Mouse (Mus musculus) embryonic facial prominence, embryonic 15.5 days (tissue): ENCODE measurements around the gene Fntb. TPM values are rescaled to one million over a fixed set of nuclear protein-coding genes. Genes with fewer than 3 reads are reported as not detected.

Experiments used
- ATAC-seq: fragments of 200-750 bp; cut with Nextera tagmentation; 2 replicates; pipeline ENCODE4 v1.8.0; 2017; ENCODE audit warnings: low read depth, moderate TSS enrichment; ENCODE audit not compliant: insufficient number of reproducible peaks, low FRiP score, low TSS enrichment
- H3K27ac ChIP-seq: fragments of 300-500 bp; sonication (generic); replicated peaks from 2 replicates; pipeline ENCODE4 v1.5.1; 2015; ENCODE audit warnings: mild to moderate bottlenecking, inconsistent platforms
- H3K27me3 ChIP-seq: fragments of 300-500 bp; sonication (generic); 2 replicates; pipeline ENCODE4 v1.6.1; 2015; ENCODE audit warnings: inconsistent platforms
- H3K36me3 ChIP-seq: fragments of 300-500 bp; sonication (generic); 2 replicates; pipeline ENCODE4 v1.6.1; 2015; ENCODE audit warnings: mild to moderate bottlenecking, inconsistent platforms
- H3K4me1 ChIP-seq: fragments of 300-500 bp; sonication (generic); 2 replicates; pipeline ENCODE4 v1.6.1; 2015; ENCODE audit warnings: inconsistent platforms
- H3K4me2 ChIP-seq: fragments of 300-500 bp; sonication (generic); replicated peaks from 2 replicates; pipeline ENCODE4 v1.6.1; 2015; ENCODE audit warnings: mild to moderate bottlenecking, inconsistent platforms
- H3K4me3 ChIP-seq: fragments of 300-500 bp; sonication (generic); replicated peaks from 2 replicates; pipeline ENCODE4 v1.5.1; 2015; ENCODE audit warnings: mild to moderate bottlenecking, inconsistent platforms
- H3K9ac ChIP-seq: fragments of 300-500 bp; sonication (generic); 2 replicates; pipeline ENCODE4 v1.6.1; 2015; ENCODE audit warnings: inconsistent platforms
- H3K9me3 ChIP-seq: fragments of 300-500 bp; sonication (generic); replicated peaks from 2 replicates; pipeline ENCODE4 v1.6.1; 2016; ENCODE audit warnings: inconsistent platforms
- WGBS: fragments of 180-500 bp; shearing (Covaris S2); methylation state at CpG from one replicate; pipeline ENCODE4 v1.1.7; 2015; 5-methylcytosine and 5-hydroxymethylcytosine counted together
- polyA plus RNA-seq: library from polyadenylated mRNA; unstranded; fragments of >200 nt; fragmentation: Nextera tagmentation; extraction: Ambion mirVana; gene quantifications from 2 replicates; pipeline ENCODE4 v1.2.1, GENCODE M21; 2015

Gene Fntb
- polyA plus RNA-seq, 1 experiment from 2014 or later, result 47.1 TPM

DNA sequence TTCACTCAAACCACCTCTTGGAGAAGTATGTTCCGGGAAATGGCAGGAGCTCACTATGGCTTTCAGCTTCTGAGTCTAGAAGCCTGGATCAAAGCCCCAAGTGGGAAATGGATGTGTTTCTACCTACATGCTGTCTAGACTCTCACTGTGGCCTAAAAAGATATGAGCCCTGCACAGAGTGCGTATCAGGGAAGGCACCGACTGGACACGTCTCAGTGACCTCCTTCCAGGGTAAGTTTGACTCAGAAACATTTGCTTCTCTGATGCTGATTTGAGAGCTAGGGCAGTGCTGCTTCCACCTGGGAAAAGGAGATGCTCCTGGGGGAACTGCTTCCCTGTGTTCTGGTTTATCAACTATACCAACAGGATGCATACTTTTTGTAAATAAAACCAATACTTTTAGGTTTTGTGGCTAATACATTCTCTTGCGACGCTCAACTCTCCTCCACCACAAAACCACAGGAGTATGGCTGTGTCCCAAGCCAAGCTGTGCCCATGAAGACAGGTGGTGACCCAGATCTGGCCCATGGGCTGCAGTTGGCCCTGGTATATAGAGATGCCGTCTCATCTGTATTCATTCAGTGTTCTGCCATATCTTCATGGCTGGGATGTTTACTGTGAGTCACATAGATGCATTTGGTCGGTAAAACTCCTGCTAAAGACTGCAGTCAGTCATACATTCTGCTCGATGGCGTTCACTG, 159.7 kb downstream of the Fntb start:
- H3K36me3 ChIP-seq, result peaks cover 6% of the 10 kb centered on the region
- no peak overlapping the region for H3K9ac ChIP-seq
- no peak for ATAC-seq
- no peaks in the 10 kb centered on the region for H3K27me3 ChIP-seq
- no peak overlapping the region for H3K4me2 ChIP-seq
- 86% methylated on average over 10 of the region's 10 CpGs for WGBS
- H3K4me1 ChIP-seq, result no peaks in the 10 kb centered on the region
- H3K4me3 ChIP-seq, result no peak overlapping the region
- H3K9me3 ChIP-seq, result no peaks in the 10 kb centered on the region
- no peak overlapping the region for H3K27ac ChIP-seq

DNA sequence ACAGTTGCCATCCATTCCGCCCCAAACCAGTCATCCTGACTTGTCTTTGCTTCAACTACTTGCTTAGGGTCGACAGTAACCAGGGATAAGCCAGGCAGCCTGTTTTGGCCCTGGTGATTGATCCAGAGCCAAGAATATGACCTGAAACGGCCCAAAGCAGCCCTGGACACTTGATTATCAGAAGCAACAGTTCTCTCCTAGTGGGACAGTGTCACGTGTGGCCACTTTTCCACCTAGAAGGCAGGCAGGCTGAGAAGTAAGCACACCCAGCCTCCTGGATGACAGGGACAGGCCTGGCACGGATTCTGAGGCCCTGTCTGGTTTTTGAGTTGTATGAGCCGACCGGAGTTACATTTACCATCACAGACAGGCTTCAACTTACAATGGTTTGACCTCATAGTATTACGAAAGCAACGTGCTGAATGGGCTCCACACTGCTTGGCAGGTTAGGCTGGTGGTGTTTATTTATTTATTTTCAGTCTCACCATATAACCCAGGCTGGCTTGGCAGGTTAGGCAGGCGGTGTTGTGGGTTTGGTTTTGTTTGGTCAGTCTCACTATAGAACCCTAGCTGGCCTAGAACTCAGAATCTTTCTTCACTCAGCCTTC, 161.1 kb downstream of the Fntb start:
- Histone ChIP-seq H3K36me3 (no peaks in the 10 kb centered on the region), H3K27me3 (no peaks in the 10 kb centered on the region), H3K4me3 (no peak overlapping the region), H3K9me3 (no peaks in the 10 kb centered on the region), H3K9ac (no peak overlapping the region), H3K4me1 (no peaks in the 10 kb centered on the region), H3K4me2 (no peak overlapping the region), H3K27ac (no peak overlapping the region)
- ATAC-seq, result no peak
- 73% methylated on average over 10 of the region's 10 CpGs for WGBS

DNA sequence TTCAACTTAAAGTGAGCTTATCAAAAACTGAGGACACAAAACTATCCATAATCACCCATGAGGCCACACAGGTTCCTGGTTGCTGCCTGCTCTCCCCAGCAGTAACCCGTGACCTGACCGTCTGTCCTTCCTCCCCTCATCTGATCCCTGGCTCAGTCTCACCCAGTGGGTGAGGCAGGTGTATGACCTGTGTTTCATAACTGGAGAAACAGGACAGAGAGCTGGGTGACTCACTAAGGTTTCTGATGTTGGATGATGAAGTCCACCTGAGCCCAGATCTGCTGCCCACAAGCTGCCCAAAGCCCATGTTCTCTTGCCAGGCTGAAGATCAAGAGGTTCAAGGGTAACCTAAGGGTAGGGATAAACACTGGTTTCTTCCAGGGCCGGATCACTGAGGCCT, 161.6 kb downstream of the Fntb start:
- no peak for ATAC-seq
- Histone ChIP-seq H3K4me2 (no peak overlapping the region), H3K9ac (no peak overlapping the region), H3K36me3 (0 out of 2 replicates have a peak, but pooled peaks cover 4% of the 10 kb centered on the region), H3K9me3 (no peaks in the 10 kb centered on the region), H3K4me3 (no peak overlapping the region), H3K27ac (0 out of 2 replicates have a peak overlapping the region, but pooled peaks have one; percentile 40), H3K4me1 (no peaks in the 10 kb centered on the region), H3K27me3 (no peaks in the 10 kb centered on the region)
- WGBS, result 80% methylated on average over 3 of the region's 3 CpGs

- 0 out of 2 replicates have a peak, but pooled peaks cover 8% of the 10 kb centered on the region for H3K36me3 ChIP-seq
- H3K9ac ChIP-seq, result no peak overlapping the region
- H3K27ac ChIP-seq, result 0 out of 2 replicates have a peak overlapping the region, but pooled peaks have one; percentile 40
- H3K27me3 ChIP-seq, result no peaks in the 10 kb centered on the region
- no peak overlapping the region for H3K4me2 ChIP-seq
- ATAC-seq, result no peak
- no peaks in the 10 kb centered on the region for H3K9me3 ChIP-seq
- WGBS, result 62% methylated on average over 10 of the region's 10 CpGs
- no peak overlapping the region for H3K4me3 ChIP-seq
- H3K4me1 ChIP-seq, result no peaks in the 10 kb centered on the region
Observed at GRCm38 (mm10) chr12:76927539-76927938, 162.2 kb downstream of the Fntb start.

- no peak overlapping the region for H3K4me2 ChIP-seq
Observed at GRCm38 (mm10) chr12:76930177-76930576, 164.8 kb downstream of the Fntb start.

DNA sequence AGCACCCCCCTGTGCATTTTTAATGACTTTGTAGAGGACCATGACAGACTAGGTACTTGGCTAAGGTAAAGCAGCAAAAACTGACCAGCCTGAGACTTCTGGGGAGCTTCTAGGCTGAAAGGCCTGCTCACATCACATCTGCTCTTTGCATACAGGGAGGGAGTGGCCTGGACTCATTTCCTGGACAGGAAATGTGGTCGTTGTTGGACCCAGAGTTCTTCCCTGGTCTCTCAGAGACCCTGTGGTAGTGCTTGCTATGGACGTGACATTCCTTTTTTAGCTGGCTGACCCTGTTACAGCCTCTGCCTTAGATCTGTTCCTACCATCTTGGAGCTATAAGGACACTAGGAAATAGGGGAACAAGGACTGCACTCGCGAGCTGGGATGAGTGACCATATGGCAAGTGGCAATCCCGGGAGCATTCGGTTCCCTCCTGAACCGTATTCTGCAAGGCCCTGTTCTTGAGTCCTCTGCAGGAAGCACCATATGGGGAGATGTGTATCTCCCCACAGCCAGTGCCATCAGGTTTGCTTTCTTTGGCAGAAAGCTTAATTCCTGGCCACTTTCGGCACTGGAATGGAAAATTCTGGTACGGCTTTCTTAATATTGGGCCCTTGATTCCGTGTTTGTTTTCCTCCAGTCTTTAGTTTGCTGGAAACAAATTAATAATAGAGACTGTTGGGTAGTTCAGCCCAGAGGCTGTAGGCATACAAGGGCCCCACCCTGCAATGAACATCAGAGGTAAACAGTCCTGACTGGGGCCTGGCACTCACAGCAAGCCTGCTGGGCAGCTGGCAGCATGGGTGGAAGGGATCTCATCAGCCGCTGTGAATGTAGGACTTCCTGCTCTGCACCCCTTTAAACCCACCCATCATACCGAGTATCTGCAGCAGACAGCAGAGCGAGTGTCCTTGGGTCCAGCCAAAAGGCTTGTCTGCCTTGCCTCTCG, 166.6 kb downstream of the Fntb start:
- no peaks in the 10 kb centered on the region for H3K27me3 ChIP-seq
- H3K4me2 ChIP-seq, result no peak overlapping the region
- WGBS, result 75% methylated on average over 14 of the region's 14 CpGs
- no peak overlapping the region for H3K4me3 ChIP-seq
- H3K9ac ChIP-seq, result no peak overlapping the region
- H3K27ac ChIP-seq, result 0 out of 2 replicates have a peak overlapping the region, but pooled peaks have one; percentile 17
- ATAC-seq, result no peak
- no peaks in the 10 kb centered on the region for H3K9me3 ChIP-seq
- peaks cover 31% of the 10 kb centered on the region for H3K36me3 ChIP-seq
- H3K4me1 ChIP-seq, result no peaks in the 10 kb centered on the region

More at GRCm38 (mm10) chr12:76930177-76930576, 164.8 kb downstream of the Fntb start:
- Histone ChIP-seq H3K27ac (no peak overlapping the region), H3K9me3 (no peaks in the 10 kb centered on the region), H3K9ac (no peak overlapping the region), H3K4me1 (no peaks in the 10 kb centered on the region), H3K36me3 (0 out of 2 replicates have a peak, but pooled peaks cover 14% of the 10 kb centered on the region), H3K27me3 (no peaks in the 10 kb centered on the region), H3K4me3 (no peak overlapping the region)
- WGBS, result 74% methylated on average over 6 of the region's 6 CpGs
- no peak for ATAC-seq

DNA sequence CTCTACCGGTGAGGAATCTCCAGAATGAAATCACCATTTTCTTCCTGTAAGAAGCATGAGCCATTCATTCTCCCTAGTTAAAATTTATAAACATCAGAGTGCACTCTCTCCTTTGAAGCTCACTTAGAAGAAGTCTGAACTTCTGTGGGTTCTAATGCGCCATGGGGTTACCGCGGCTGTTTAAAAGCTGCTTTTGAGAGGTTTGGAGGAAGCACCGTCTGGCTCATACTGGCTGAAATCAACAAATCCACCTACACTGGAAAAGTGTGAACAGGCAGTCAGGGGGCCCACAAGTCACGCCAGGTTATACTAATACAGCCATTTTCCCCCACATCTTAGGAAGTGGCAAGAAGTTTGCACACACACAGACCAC, 167.3 kb downstream of the Fntb start:
- no peak for ATAC-seq
- no peak overlapping the region for H3K9ac ChIP-seq

DNA sequence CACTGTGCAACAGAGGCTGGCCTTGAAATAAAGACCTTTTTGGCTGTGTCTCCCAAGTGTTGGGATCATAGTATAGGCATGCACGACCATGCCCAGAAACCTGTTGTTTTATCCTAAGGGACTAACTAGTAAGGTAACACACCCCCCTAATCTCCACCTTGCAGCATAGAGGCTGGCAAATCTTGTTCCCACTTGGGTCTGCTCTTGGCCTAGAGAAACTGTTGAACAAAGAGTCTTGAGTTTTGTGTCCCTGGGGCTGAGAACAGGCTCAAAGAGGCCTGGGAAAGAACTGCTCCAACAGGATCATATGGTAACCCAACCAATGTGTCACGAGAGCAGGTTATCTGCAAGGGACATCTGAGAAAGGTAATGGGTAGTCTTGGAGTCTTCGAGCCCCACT, 169.0 kb downstream of the Fntb start:
- peaks cover 52% of the 10 kb centered on the region for H3K36me3 ChIP-seq
- no peak overlapping the region for H3K27ac ChIP-seq
- H3K9me3 ChIP-seq, result no peaks in the 10 kb centered on the region
- no peak overlapping the region for H3K4me3 ChIP-seq
- H3K9ac ChIP-seq, result no peak overlapping the region
- no peak overlapping the region for H3K4me2 ChIP-seq
- H3K27me3 ChIP-seq, result no peaks in the 10 kb centered on the region
- no peaks in the 10 kb centered on the region for H3K4me1 ChIP-seq
- WGBS, result 81% methylated on average over 3 of the region's 3 CpGs
- no peak for ATAC-seq

More for the DNA sequence above, 167.3 kb downstream of the Fntb start:
- H3K4me1 ChIP-seq, result no peaks in the 10 kb centered on the region
- 78% methylated on average over 6 of the region's 6 CpGs for WGBS
- no peak overlapping the region for H3K4me3 ChIP-seq
- H3K27ac ChIP-seq, result 0 out of 2 replicates have a peak overlapping the region, but pooled peaks have one; percentile 17
- no peaks in the 10 kb centered on the region for H3K9me3 ChIP-seq
- no peak overlapping the region for H3K4me2 ChIP-seq
- H3K36me3 ChIP-seq, result peaks cover 36% of the 10 kb centered on the region
- no peaks in the 10 kb centered on the region for H3K27me3 ChIP-seq

DNA sequence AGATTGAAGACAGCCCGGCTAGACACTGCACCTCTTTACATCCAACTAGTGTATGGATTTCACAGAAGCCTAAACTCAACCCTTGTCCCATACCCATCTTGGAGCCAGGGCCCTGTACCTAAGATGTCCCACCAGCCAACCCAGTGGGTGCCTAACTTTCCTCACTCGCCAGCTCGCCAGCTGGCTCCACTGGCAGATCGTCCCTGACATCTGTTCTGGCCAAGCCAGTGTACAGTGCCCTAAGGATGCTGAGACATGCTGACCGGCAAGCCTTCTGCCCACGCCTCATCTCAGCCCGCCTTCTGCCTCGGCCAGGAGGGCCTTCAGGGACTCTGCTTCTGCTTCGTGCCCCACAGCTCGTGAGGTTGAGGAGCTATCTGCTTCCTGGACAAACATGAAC, 170.8 kb downstream of the Fntb start:
- no peak overlapping the region for H3K4me3 ChIP-seq
- no peaks in the 10 kb centered on the region for H3K9me3 ChIP-seq
- H3K4me2 ChIP-seq, result no peak overlapping the region
- H3K27ac ChIP-seq, result no peak overlapping the region
- no peaks in the 10 kb centered on the region for H3K4me1 ChIP-seq
- no peaks in the 10 kb centered on the region for H3K27me3 ChIP-seq
- H3K9ac ChIP-seq, result no peak overlapping the region
- WGBS, result 89% methylated on average over 10 of the region's 10 CpGs
- ATAC-seq, result no peak
- H3K36me3 ChIP-seq, result peaks cover 70% of the 10 kb centered on the region

DNA sequence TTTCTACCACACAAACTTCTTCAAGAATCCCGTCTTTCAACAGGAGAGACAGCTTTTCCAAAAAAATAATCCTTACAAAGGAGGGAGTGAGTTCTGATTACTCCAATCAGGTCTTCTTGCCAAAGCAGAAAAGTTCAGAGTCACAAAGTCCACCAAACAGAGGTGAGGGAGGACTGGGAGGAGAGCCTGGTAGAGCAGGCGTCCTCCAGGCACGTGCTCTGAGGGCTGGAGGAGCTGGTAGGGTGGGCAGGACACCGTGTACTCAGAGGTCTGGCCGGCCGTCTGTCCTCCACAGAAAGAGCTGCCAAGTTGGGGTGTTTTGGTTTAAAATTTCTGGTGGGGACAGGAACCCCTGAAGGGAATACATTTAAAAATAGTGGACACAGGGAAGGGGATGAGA, 172.6 kb downstream of the Fntb start:
- peaks cover 79% of the 10 kb centered on the region for H3K36me3 ChIP-seq
- 92% methylated on average over 6 of the region's 6 CpGs for WGBS
- ATAC-seq, result no peak
- no peaks in the 10 kb centered on the region for H3K27me3 ChIP-seq
- no peak overlapping the region for H3K4me2 ChIP-seq
- H3K9ac ChIP-seq, result no peak overlapping the region
- H3K4me1 ChIP-seq, result no peaks in the 10 kb centered on the region
- H3K9me3 ChIP-seq, result no peaks in the 10 kb centered on the region
- H3K4me3 ChIP-seq, result no peak overlapping the region
- no peak overlapping the region for H3K27ac ChIP-seq

GRCm38 (mm10) chr12:76941524-76941923, 176.1 kb downstream of the Fntb start:
- Histone ChIP-seq H3K27me3 (no peaks in the 10 kb centered on the region), H3K36me3 (peaks cover 94% of the 10 kb centered on the region), H3K4me3 (no peak overlapping the region), H3K4me1 (no peaks in the 10 kb centered on the region), H3K4me2 (no peak overlapping the region), H3K27ac (no peak overlapping the region), H3K9ac (no peak overlapping the region), H3K9me3 (no peaks in the 10 kb centered on the region)
- no peak for ATAC-seq
- 78% methylated on average over 2 of the region's 2 CpGs for WGBS
